Mouse (Mus musculus) kidney, postnatal 0 days (tissue): ENCODE results near the gene Zfyve28. TPM values are rescaled to one million over a fixed set of nuclear protein-coding genes. Genes with fewer than 3 reads are reported as not detected.

Source experiments
- ATAC-seq: fragments of 200-750 bp; cut with Nextera tagmentation; replicated peaks from 2 replicates; pipeline ENCODE4 v1.8.0; 2017; ENCODE audit warnings: low read depth, moderate number of reproducible peaks, moderate TSS enrichment, moderate library complexity; ENCODE audit not compliant: low FRiP score
- DNase-seq: peaks from one replicate; pipeline ENCODE4 v3.0.0-alpha.2; 2016; ENCODE audit warnings: low spot score
- H3K27ac ChIP-seq: fragments of 300-500 bp; sonication (generic); 2 replicates; pipeline ENCODE4 v1.5.1; 2014; ENCODE audit warnings: mild to moderate bottlenecking
- H3K27me3 ChIP-seq: fragments of 300-500 bp; sonication (generic); 2 replicates; pipeline ENCODE4 v1.6.1; 2014; ENCODE audit warnings: low read length, mixed read lengths; ENCODE audit not compliant: insufficient read depth
- H3K36me3 ChIP-seq: fragments of 300-500 bp; sonication (generic); 2 replicates; pipeline ENCODE4 v1.6.1; 2014; ENCODE audit warnings: low read length, mixed read lengths; ENCODE audit not compliant: insufficient read depth
- H3K4me1 ChIP-seq: fragments of 300-500 bp; sonication (generic); replicated peaks from 2 replicates; pipeline ENCODE4 v1.6.1; 2014; ENCODE audit warnings: antibody characterized with exemption, low read length, mixed read lengths; ENCODE audit not compliant: insufficient read depth
- H3K4me2 ChIP-seq: fragments of 300-500 bp; sonication (generic); 2 replicates; pipeline ENCODE4 v1.6.1; 2014; ENCODE audit warnings: mild to moderate bottlenecking, low read length, moderate library complexity, mixed read lengths
- H3K4me3 ChIP-seq: fragments of 300-500 bp; sonication (generic); replicated peaks from 2 replicates; pipeline ENCODE4 v1.5.1; 2014; ENCODE audit warnings: low read depth, low read length
- H3K9ac ChIP-seq: fragments of 300-500 bp; sonication (generic); 2 replicates; pipeline ENCODE4 v1.6.1; 2014; ENCODE audit warnings: low read depth, low read length
- H3K9me3 ChIP-seq: fragments of 300-500 bp; sonication (generic); replicated peaks from 2 replicates; pipeline ENCODE4 v1.6.1; 2016; ENCODE audit warnings: low read length, inconsistent platforms, mixed read lengths
- CTCF ChIP-seq: IDR thresholded peaks from 2 replicates; pipeline ENCODE4 v1.5.1; 2016; ENCODE audit warnings: antibody characterized with exemption, low read depth, mild to moderate bottlenecking, moderate library complexity
- WGBS: fragments of 180-500 bp; shearing (Covaris S2); extraction: QIAGEN DNeasy Blood & Tissue Kit; methylation state at CpG from one replicate; pipeline ENCODE4 v1.1.7; 2014; 5-methylcytosine and 5-hydroxymethylcytosine counted together
- polyA plus RNA-seq: library from polyadenylated mRNA; unstranded; fragments of >200 nt; fragmentation: Nextera tagmentation; extraction: Ambion mirVana; gene quantifications from 2 replicates; pipeline ENCODE4 v1.2.1, GENCODE M21; 2015

Gene Zfyve28
- polyA plus RNA-seq, 1 experiment from 2014 or later: 0.14 TPM

DNA sequence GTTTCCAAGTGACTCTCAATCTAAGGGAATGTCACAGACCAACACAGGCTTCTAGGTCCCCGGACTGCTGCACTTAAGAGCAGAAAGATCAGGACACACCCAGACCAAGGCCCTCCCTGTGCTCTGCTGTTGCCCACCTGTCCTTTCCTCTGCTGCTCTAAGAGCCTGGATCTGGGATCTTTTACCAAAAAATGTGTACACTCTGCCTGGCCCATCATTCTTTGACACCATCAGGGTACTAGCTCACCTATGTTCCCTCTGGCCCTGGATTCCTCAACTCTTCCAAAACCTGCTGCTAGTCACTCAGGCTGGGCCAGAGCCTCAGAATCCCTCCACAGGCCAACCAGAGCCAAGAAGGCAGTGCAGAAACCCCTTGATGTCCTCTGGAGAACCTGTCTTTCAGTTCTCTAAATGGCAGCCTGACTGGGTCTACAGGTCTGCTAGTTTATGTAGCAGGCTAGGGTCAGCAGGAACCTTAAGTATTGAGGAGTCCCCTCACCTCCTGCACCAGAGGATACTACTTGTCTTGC is 103.1 kb downstream of the Zfyve28 start:
- no peak for DNase-seq
- peak overlapping the region; percentile 90 for H3K4me2 ChIP-seq
- H3K9ac ChIP-seq: no peak overlapping the region
- H3K27ac ChIP-seq: no peak overlapping the region
- no peak for TF ChIP-seq CTCF
- no peaks in the 10 kb centered on the region for H3K27me3 ChIP-seq
- peaks cover 3% of the 10 kb centered on the region; the same call in 1 of the 2 replicates for H3K36me3 ChIP-seq
- WGBS: 91% methylated on average over 1 of the region's 1 CpGs
- H3K4me1 ChIP-seq: peaks cover 24% of the 10 kb centered on the region
- no peaks in the 10 kb centered on the region for H3K9me3 ChIP-seq
- ATAC-seq: no peak
- no peak overlapping the region for H3K4me3 ChIP-seq

DNA sequence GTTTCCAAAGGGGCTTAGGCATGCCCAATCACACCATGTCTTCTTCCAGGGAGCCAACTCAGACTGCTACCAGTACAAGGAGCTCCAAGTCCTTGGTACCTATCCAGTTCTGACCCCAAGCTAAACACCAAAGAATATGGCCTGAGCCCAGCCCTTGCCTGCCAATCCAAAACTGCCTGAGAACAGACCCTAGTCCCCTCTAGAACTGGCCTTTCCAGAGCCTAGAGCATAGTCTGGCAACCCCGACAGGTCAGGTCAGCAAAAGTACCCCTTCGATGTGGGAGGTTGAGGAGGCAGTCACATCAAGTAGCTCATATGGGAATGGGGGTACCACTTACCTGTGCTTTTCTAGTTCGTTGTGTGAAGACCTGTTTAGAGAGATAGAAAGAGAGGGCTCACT is 104.3 kb downstream of the Zfyve28 start:
- no peak for TF ChIP-seq CTCF
- Histone ChIP-seq H3K4me2 (no peak overlapping the region), H3K9me3 (no peaks in the 10 kb centered on the region), H3K9ac (no peak overlapping the region), H3K27ac (no peak overlapping the region), H3K36me3 (peaks cover 14% of the 10 kb centered on the region), H3K4me1 (peaks cover 19% of the 10 kb centered on the region), H3K27me3 (no peaks in the 10 kb centered on the region), H3K4me3 (no peak overlapping the region)
- WGBS: 93% methylated on average over 3 of the region's 3 CpGs
- no peak for DNase-seq
- ATAC-seq: no peak

DNA sequence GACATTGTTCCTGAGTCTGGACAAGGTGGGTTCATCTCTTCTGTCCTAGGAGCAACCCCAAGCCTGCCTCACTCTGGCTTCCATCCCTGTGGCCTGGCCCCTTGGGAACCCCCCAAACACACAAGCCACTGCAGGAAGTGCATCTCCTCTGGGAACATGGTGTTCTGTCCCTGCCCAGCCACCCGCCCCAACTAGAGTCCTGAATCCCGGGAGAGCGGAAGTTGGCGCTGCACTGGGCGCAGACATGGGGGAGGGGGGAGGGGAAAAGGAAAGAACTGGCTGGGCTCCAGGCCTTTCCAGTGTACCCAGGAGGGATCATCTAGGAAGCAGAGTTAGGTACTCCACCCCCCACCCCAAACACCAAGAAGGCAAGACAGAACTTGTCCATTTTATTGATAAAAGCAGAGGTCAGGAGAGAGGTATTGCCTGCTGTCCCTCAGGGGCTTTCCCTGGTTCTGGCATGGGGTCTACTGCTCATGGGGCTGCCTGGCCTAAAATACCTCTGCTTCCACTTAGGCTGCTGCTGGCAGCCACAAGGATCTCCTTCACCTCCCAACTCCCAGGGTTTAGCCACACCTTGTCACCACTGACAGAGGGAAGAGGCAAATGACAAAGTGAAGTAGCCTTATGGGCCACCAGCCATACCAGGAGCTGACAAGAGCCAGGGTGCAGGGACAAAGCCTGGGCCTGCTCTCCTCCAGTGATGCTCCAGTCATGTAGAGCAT is 104.9 kb downstream of the Zfyve28 start:
- Histone ChIP-seq H3K27ac (no peak overlapping the region; the same call in 1 of the 2 replicates), H3K9ac (no peak overlapping the region), H3K4me1 (peaks cover 19% of the 10 kb centered on the region), H3K36me3 (peaks cover 20% of the 10 kb centered on the region), H3K4me2 (no peak overlapping the region), H3K27me3 (no peaks in the 10 kb centered on the region), H3K4me3 (no peak overlapping the region), H3K9me3 (no peaks in the 10 kb centered on the region)
- ATAC-seq (no peak), DNase-seq (peak; percentile 45)
- no peak for TF ChIP-seq CTCF
- 75% methylated on average over 5 of the region's 5 CpGs for WGBS

DNA sequence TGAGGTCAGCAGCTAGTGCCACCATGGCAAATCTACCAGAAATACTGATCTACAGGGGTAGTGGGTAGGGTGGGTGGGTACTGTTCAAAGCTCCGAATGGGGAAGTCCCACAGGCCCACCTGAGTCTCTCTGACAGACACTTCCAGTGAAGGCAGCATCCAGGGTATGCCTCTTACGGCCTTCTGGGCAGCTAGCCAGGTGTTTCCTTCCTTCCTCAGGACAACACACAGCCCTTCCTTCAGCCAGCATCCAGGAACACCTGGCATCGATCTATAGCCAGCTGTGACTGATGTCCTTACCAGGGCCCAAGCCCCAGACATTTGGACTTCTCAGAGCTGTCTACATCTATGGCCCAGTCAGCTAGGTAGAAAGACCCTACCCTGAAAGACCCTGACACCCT is 105.8 kb downstream of the Zfyve28 start:
- DNase-seq: no peak
- Histone ChIP-seq H3K4me3 (no peak overlapping the region), H3K9ac (no peak overlapping the region)

DNA sequence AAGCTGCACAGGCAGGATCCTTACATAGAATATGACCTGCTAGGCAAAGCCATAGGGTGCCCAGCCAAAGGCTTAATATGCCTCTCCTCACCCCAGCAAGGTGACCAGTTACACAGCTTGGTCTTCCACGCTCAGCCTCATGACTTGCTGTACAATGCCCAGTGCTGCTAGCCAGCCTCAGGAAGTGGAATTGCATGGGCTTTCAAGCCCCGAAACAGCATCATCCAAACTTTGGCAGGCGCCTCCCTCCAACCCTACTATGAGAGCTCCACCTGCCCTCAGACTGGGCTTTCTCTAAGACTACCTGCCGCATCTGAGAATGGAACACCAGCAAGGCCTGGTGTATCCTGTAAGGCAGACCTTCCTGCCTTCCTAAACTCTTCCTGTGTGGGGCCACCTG is 110.4 kb downstream of the Zfyve28 start:
- Histone ChIP-seq H3K9me3 (no peaks in the 10 kb centered on the region), H3K27ac (no peak overlapping the region), H3K36me3 (peaks cover 68% of the 10 kb centered on the region), H3K4me3 (no peak overlapping the region), H3K9ac (no peak overlapping the region), H3K27me3 (no peaks in the 10 kb centered on the region), H3K4me2 (no peak overlapping the region), H3K4me1 (no peaks in the 10 kb centered on the region)
- ATAC-seq (no peak), DNase-seq (no peak)
- TF ChIP-seq CTCF: no peak
- 92% methylated on average over 4 of the region's 4 CpGs for WGBS

More for the DNA sequence above, 105.8 kb downstream of the Zfyve28 start:
- no peak for TF ChIP-seq CTCF
- Histone ChIP-seq H3K9me3 (no peaks in the 10 kb centered on the region), H3K27me3 (no peaks in the 10 kb centered on the region), H3K4me2 (no peak overlapping the region), H3K4me1 (peaks cover 19% of the 10 kb centered on the region), H3K36me3 (peaks cover 29% of the 10 kb centered on the region), H3K27ac (no peak overlapping the region; the same call in 1 of the 2 replicates)
- 67% methylated on average over 3 of the region's 3 CpGs for WGBS
- no peak for ATAC-seq

DNA sequence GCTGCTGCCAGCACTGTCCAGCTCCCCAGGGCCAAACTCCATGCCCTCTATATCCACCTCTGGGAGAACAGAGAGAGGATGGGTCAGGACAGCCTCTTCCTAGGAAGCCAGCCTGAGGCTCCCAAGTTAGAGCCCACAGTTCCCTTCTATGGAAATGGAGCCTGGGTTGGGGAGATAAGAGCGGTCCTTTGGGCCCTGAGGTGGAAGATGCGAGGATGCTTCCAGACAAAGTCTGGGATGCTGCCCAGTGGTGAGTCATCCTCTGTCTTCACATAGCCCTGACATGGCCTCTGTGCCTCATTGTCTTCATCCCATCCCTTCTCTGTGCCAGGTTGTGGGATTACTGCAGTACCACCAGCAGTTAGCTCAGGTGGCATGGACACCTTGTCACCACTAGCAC is 111.2 kb downstream of the Zfyve28 start:
- H3K36me3 ChIP-seq: peaks cover 68% of the 10 kb centered on the region
- no peak overlapping the region for H3K27ac ChIP-seq
- H3K4me3 ChIP-seq: no peak overlapping the region
- no peak overlapping the region for H3K9ac ChIP-seq
- ATAC-seq (no peak), DNase-seq (no peak)
- no peaks in the 10 kb centered on the region for H3K4me1 ChIP-seq
- H3K9me3 ChIP-seq: no peaks in the 10 kb centered on the region
- no peaks in the 10 kb centered on the region for H3K27me3 ChIP-seq
- no peak for TF ChIP-seq CTCF
- WGBS: 95% methylated on average over 2 of the region's 2 CpGs
- no peak overlapping the region for H3K4me2 ChIP-seq
